ENCODE assay signal across 7 mouse cellular contexts in the genomic region with DNA sequence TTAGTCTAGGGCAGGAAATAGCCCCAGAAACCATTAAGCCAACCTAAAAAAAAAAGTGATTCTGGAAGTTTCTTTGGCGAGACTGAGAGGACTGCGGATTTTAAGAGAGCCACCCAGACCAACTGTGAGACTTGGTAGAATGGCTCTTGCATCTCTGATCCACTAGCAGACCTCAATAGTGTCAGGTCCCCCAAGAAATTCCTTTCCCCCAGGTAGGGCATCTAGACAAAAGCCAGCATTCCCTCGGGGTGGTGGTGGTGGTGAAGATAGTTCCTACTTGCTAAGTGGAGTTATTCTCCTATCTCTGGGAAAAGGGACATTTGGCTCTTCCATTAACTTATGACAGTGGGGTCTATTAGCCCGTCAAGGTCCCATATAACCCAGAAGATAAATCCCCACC. TPM values are rescaled to one million over a fixed set of nuclear protein-coding genes. Genes with fewer than 3 reads are reported as not detected.
A peak's percentile ranks its signal among the peaks of the same experiment; 100 is the strongest.
DNase-seq lines count a peak whose midpoint lies in the region; ATAC-seq and TF ChIP-seq lines count a peak whose summit lies in the region.

No protein-coding gene starts in this region.

- WGBS in lung, postnatal 0 days: 35% methylated on average over 4 of the region's 4 CpGs
- 29% methylated on average over 4 of the region's 4 CpGs for WGBS in forebrain, embryonic 10.5 days
- 29% methylated on average over 4 of the region's 4 CpGs for WGBS in limb, embryonic 14.5 days
- WGBS in stomach, embryonic 14.5 days: 38% methylated on average over 4 of the region's 4 CpGs

- H3K36me3 ChIP-seq in lung, postnatal 0 days (ENCODE audit: insufficient read depth, low read length): no peaks in the 10 kb centered on the region
- H3K36me3 ChIP-seq in forebrain, embryonic 10.5 days (replicated peaks): no peaks in the 10 kb centered on the region
- no peaks in the 10 kb centered on the region for H3K36me3 ChIP-seq in limb, embryonic 14.5 days (ENCODE audit: control insufficient read depth, insufficient read depth, low read length)
- no peaks in the 10 kb centered on the region for H3K36me3 ChIP-seq in stomach, embryonic 14.5 days (ENCODE audit: control insufficient read depth, insufficient read depth, low read length)

- TF ChIP-seq POLR2A in limb, embryonic 14.5 days (IDR thresholded peaks at IDR 0.05; ENCODE audit: borderline replicate concordance, extremely low read depth, insufficient read depth, insufficient read length): no peak

- H3K4me3 ChIP-seq in lung, postnatal 0 days (ENCODE audit: low read depth, low read length): peak overlapping the region; percentile 99
- peak overlapping the region; percentile 99 for H3K4me3 ChIP-seq in forebrain, embryonic 10.5 days
- H3K4me3 ChIP-seq in limb, embryonic 14.5 days (replicated peaks; ENCODE audit: low read length): peak overlapping the region; percentile 99
- peak overlapping the region; percentile 100 for H3K4me3 ChIP-seq in stomach, embryonic 14.5 days (ENCODE audit: low read depth, low read length)

- TF ChIP-seq EP300 in lung, postnatal 0 days (IDR thresholded peaks at IDR 0.05): no peak

- no peak for DNase-seq in lung, postnatal 0 days (ENCODE audit: low spot score)
- no peak for DNase-seq in lung, postnatal 25 days (ENCODE audit: low spot score)
- DNase-seq in forebrain, embryonic 10.5 days (ENCODE audit: extremely low spot score, low spot score): no peak
- DNase-seq in limb, embryonic 14.5 days (ENCODE audit: low spot score): no peak
- no peak for DNase-seq in gastrocnemius, adult 8-10 months (ENCODE audit: low spot score in 2 of 2)
- no peak for DNase-seq in frontal cortex, postnatal 14 days (ENCODE audit: low spot score in 2 of 2)

- H3K9me3 ChIP-seq in lung, postnatal 0 days (ENCODE audit: low read length): no peaks in the 10 kb centered on the region
- H3K9me3 ChIP-seq in forebrain, embryonic 10.5 days: no peaks in the 10 kb centered on the region
- no peaks in the 10 kb centered on the region for H3K9me3 ChIP-seq in limb, embryonic 14.5 days (ENCODE audit: control insufficient read depth, low read length)
- no peaks in the 10 kb centered on the region for H3K9me3 ChIP-seq in stomach, embryonic 14.5 days (ENCODE audit: control insufficient read depth, low read depth, low read length)

- H3K4me2 ChIP-seq in lung, postnatal 0 days (replicated peaks; ENCODE audit: low read depth, low read length): peak overlapping the region; percentile 73
- H3K4me2 ChIP-seq in limb, embryonic 14.5 days (replicated peaks; ENCODE audit: low read depth, low read length, severe bottlenecking): peak overlapping the region; percentile 69
- peak overlapping the region; percentile 47 for H3K4me2 ChIP-seq in stomach, embryonic 14.5 days (replicated peaks; ENCODE audit: low read depth, low read length)

- no peak for TF ChIP-seq CTCF in lung, postnatal 0 days (IDR thresholded peaks at IDR 0.05)

- no peaks in the 10 kb centered on the region for H3K27me3 ChIP-seq in lung, postnatal 0 days (replicated peaks; ENCODE audit: insufficient read depth, low read length)
- peaks cover 20% of the 10 kb centered on the region for H3K27me3 ChIP-seq in forebrain, embryonic 10.5 days (ENCODE audit: poor library complexity, severe bottlenecking)
- no peaks in the 10 kb centered on the region for H3K27me3 ChIP-seq in limb, embryonic 14.5 days (ENCODE audit: control insufficient read depth, insufficient read depth, low read length)
- H3K27me3 ChIP-seq in stomach, embryonic 14.5 days (ENCODE audit: control insufficient read depth, insufficient read depth, low read length): no peaks in the 10 kb centered on the region

- peak overlapping the region; percentile 71 for H3K27ac ChIP-seq in lung, postnatal 0 days (ENCODE audit: low read length)
- H3K27ac ChIP-seq in forebrain, embryonic 10.5 days: peak overlapping the region; percentile 96
- H3K27ac ChIP-seq in limb, embryonic 14.5 days (replicated peaks; ENCODE audit: low read depth, low read length): peak overlapping the region; percentile 65
- peak overlapping the region; percentile 82; the same call in 1 of the 2 replicates for H3K27ac ChIP-seq in stomach, embryonic 14.5 days (ENCODE audit: low read length)

- peak overlapping the region; percentile 29; the same call in 1 of the 2 replicates for H3K9ac ChIP-seq in lung, postnatal 0 days (replicated peaks; ENCODE audit: low read depth)
- peak overlapping the region; percentile 99 for H3K9ac ChIP-seq in limb, embryonic 14.5 days (ENCODE audit: low read depth, low read length, severe bottlenecking)
- H3K9ac ChIP-seq in stomach, embryonic 14.5 days (replicated peaks; ENCODE audit: low read depth, low read length): peak overlapping the region; percentile 40

- no peak for ATAC-seq in lung, postnatal 0 days
- ATAC-seq in limb, embryonic 14.5 days (ENCODE audit: low FRiP score, low read depth): no peak
- no peak for ATAC-seq in stomach, embryonic 14.5 days (ENCODE audit: insufficient number of reproducible peaks, insufficient read depth, low FRiP score, low read depth)

- peaks cover 12% of the 10 kb centered on the region for H3K4me1 ChIP-seq in lung, postnatal 0 days (ENCODE audit: insufficient read depth, low read depth, low read length)
- H3K4me1 ChIP-seq in forebrain, embryonic 10.5 days: peaks cover 52% of the 10 kb centered on the region
- peaks cover 12% of the 10 kb centered on the region for H3K4me1 ChIP-seq in limb, embryonic 14.5 days (ENCODE audit: control insufficient read depth, insufficient read depth, low read length)
- peaks cover 15% of the 10 kb centered on the region for H3K4me1 ChIP-seq in stomach, embryonic 14.5 days (ENCODE audit: control insufficient read depth, insufficient read depth, low read length)

RNA-seq across cellular contexts. Expression of gene Dnajc3, which starts 0.8 kb away (rescaled TPM):
- 54.1 and 58.3 TPM in 2 replicates for polyA plus RNA-seq in lung, postnatal 0 days (2015; fragmentation: Nextera tagmentation; extraction: Ambion mirVana)
- polyA plus RNA-seq in forebrain, embryonic 10.5 days (2016; fragmentation: Nextera tagmentation; extraction: Ambion mirVana): 28.4 and 32.2 TPM in 2 replicates
- 18.7 and 22.8 TPM in 2 replicates for polyA plus RNA-seq in limb, embryonic 14.5 days (2012; rRNA removed)
- polyA plus RNA-seq in limb, embryonic 14.5 days (2014; fragmentation: Nextera tagmentation; extraction: Ambion mirVana): 35.7 and 42.0 TPM in 2 replicates
- polyA plus RNA-seq in stomach, embryonic 14.5 days (2014; fragmentation: Nextera tagmentation; extraction: Ambion mirVana): 35.7 and 43.9 TPM in 2 replicates
- total RNA-seq in gastrocnemius, adult 8-10 months (2022): 10 to 100 TPM; 15.9 to 21.0 (median 19.1) TPM

RNA-seq across cellular contexts. Expression of gene Dzip1, which starts 11.7 kb away (rescaled TPM):
- polyA plus RNA-seq in lung, postnatal 0 days (2015; fragmentation: Nextera tagmentation; extraction: Ambion mirVana): 4.0 and 5.0 TPM in 2 replicates
- polyA plus RNA-seq in forebrain, embryonic 10.5 days (2016; fragmentation: Nextera tagmentation; extraction: Ambion mirVana): 13.0 and 13.9 TPM in 2 replicates
- 52.1 and 56.9 TPM in 2 replicates for polyA plus RNA-seq in limb, embryonic 14.5 days (2012; rRNA removed)
- 26.0 and 34.1 TPM in 2 replicates for polyA plus RNA-seq in limb, embryonic 14.5 days (2014; fragmentation: Nextera tagmentation; extraction: Ambion mirVana)
- 26.8 and 27.3 TPM in 2 replicates for polyA plus RNA-seq in stomach, embryonic 14.5 days (2014; fragmentation: Nextera tagmentation; extraction: Ambion mirVana)
- 1 to 10 TPM; 1.4 to 1.7 (median 1.6) TPM for total RNA-seq in gastrocnemius, adult 8-10 months (2022)

Comparison
In these comparisons a context has a peak if more than half of its experiments do, and no peak if none do; other contexts are left out.
1. H3K9ac ChIP-seq: peak in every context shown above with its lines; median percentile 99 in limb, embryonic 14.5 days; 40 in stomach, embryonic 14.5 days; 29 in lung, postnatal 0 days.